Mouse (Mus musculus) v-Abl transformed pro-B cells (cell line): ENCODE results near the gene Capn8.
"Not testable (repeated sequence)": the region's sequence is repeated elsewhere in the genome, so short reads cannot be mapped to it uniquely, and the experiment has no call there.

ENCODE experiments used
- in situ Hi-C, 2 experiments: fragments of 400-800 bp; cut with MboI; formaldehyde crosslinking; loops; one replicate each; pipeline ENCODE4 v1.15.1; 2025; ENCODE audit not compliant: unreplicated experiment in 2 of 2

The Capn8 gene

DNA sequence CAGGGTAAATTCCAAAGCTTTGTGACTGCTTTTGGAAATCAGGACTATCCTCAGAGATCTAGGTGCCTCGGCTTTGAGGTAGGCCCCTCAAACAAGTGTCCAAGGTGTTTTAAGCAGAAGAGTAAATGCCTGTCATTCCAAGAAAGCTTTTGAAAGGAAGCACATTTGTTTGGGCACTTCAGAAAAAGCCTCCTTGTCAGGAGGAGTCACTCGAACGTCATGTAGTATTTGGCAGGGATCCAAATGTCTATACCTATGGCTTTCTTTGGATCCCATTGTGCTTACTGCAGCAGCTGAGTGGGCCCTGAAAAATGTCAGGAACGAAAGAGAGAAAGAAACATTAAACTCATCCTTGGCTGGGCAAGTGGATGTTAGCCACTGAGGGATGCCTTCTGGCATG, 27.6 kb downstream of the Capn8 start:
- in situ Hi-C loops: no loop called here

DNA sequence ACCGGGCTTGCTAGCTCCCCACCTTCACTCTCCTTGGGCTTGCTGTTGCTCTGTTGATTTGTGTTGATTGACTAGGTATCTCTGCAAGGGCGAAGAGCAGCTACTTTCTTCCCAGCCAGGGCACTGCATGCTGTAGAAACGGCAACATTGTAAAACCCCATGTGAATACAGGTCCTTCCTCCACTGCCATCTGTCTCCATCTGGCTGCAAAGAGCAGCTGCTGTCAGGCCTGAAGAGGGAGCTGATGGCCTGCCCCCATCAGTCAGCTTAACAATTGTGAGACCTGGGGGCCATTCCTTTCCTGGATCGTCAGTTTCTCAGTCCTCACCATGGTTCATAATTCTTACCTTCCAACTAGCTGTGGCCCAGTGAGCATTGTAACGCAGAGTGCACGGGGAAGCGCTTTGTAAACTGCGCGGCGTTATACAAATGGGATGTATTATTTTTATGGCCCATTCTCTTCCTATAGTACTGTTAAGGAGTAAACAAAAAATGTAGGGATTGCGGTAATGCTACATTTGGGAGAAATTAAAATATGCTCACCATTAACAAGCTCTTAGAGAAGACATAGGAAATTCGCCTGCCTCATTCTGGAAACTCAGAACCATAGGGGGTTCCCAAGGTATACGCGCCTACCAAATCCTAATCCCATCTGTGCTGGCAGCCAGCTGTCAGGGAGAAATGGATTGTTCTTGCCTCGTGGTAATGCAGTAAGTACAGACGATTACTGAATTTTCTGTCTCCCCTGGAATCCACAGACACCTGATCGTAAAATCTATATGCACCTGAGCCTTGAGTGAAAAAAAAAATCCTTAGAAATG, 40.7 kb downstream of the Capn8 start:
- in situ Hi-C loops: no loop called here

DNA sequence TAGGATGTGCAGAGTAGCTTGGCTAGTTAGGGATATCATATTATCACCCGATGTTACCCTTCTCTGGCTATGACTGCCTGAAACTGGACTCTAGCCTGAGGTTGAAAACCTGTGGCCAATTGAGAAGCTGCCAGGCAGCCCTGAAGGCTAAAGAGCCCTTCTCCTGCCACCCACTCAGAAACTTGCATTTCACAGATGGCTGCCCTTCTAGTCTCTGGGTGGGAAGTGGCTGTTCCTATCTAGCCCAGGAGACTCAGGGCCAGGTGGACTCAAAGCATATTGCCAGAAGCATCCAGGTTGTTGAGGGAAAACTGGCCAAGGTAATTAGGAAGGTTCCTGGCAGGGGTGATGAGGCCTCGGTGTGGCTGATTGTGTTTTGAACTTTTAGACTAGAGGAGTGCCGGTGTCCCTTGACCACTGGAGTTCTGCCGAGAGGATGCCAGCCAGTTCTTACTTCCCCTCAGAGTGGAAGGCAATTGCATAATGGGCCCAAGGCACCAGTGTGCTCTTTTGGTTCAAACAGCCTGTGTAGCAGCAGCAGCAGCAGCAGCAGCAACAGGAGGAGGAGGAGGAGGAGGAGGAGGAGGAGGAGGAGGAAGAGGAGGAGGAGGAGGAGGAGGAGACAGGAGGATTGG, 45.0 kb downstream of the Capn8 start:
- in situ Hi-C loops: no loop called here

DNA sequence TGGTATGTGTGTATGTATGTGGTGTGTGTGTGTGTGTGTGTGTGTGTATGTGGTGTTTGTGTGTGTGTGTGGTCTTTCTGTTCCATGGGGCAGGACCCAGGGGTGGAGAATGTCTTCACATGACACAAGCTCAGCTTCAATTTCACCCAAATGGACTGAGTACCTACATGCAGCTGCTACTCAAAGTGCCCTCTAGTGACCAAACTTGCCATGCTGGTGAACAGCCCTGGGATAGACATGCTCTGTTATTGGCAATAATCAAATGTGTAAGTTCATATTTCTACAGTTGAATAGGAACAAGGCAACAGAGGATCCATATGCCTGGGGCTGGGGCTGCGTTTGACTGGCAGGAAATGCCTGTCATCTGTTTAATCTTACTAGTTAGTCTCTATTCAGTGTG, 50.7 kb downstream of the Capn8 start:
- in situ Hi-C loops: no loop called here

DNA sequence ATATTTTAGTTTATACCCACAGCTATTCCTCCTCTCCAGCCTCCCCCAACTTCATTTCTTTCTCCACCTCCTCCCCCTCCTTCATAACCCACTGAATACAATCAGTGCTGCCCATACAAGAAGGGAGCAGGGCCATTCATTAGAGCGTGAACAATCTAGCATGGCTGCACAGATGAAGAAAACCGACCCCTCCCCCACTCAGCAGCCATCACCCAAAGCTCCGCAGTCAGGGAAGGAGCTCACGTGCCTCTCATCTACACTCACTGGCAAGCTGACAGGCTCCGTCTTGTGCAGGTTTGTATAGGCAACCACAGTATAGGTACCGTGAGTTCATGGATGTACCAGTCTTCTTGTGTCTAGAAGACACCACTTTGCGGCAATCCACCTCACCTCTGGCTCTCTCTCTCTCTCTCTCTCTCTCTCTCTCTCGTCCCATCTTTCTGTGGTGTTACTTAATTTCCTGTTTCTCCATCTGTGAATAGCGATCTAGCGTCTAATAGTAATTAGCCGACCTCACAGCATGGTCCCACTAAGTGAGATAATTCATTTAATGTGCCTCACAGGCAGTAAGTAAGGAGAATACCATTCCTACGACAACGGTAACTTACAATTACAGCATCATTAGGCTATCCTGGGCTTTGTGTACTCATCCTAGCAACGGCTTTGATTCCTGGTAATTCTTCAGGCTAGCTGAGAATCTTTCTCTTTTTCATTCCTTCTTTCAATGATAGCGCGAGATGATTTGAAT, 53.6 kb downstream of the Capn8 start:
- in situ Hi-C loops: no loop called here

DNA sequence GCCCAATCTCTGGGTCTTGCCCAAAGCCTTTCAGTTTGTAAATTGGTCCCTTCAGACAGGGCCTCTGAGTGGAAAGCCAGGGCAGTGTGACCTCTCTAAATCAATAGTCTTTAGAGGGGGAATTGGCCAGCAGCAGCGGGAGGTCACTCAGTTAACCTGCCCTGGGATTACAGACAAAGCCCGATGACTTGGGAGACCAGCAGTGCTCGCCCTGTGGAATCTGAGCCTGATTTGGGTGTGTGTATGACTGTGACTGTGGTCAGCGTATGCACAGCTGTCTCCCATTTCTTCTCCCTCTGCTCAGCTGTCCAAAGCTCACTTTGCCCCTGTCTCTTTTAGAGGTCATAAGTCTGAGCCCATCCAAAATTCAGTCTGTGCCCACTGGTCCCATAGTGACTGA, 55.7 kb downstream of the Capn8 start:
- in situ Hi-C loops: no loop called here

DNA sequence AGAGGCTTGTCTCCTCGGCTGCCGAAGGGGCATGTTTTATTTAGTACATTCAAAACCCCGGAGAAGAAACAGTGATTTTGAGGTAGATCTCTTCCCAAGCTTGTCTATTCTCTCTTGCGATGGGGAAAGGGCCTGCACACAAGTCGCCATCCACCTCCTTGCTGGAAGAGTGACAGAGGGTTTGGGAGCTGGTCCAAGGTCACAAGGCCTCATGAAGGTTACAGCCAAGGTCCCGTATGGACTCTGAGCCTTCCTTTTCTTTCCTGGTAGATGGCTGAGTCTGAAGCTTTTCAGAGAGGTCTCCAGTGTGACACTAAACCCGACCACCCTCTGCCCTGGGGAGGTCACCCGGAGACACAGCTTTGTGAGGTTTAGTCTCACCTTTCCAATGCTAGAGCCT, 56.4 kb downstream of the Capn8 start:
- in situ Hi-C loops: no loop called here

DNA sequence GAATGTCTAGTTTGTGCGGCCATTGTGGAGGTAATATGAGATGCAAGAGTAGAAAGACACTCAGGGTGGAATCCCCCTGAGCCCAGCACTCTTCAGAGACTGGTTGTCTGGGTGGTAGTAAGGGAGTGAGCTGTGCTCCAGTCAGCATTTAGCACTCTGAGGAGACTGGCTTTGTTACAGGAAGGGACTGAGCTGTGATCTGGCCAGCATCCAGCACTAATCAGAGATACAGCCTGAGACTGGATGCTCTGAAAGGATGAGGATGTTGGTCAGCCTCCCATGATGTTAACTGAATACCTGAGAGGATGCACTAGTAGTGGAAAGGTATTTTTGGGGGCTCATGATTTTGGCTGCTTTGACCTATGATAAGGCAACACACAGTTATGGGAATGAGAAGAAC, 61.4 kb downstream of the Capn8 start:
- in situ Hi-C loops: no loop called here

DNA sequence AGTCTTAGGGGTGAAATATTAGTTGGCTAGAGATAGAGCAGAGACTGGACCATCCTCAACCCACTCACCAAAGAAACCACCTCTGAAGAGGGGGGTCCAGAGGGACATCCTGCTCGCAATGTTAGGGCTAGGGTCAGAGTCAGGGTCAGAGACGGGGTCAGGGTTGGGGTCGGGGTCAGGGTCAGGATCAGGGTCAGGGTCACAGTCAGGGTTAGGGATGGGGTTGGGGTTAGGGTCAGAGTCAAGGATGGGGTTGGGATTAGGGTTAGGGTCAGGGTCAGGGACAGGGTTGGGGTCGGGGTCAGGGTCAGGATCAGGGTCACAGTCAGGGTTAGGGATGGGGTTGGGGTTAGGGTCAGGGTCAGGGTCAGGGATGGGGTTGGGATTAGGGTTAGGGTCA, 64.4 kb downstream of the Capn8 start:
- in situ Hi-C loops: no loop called here

DNA sequence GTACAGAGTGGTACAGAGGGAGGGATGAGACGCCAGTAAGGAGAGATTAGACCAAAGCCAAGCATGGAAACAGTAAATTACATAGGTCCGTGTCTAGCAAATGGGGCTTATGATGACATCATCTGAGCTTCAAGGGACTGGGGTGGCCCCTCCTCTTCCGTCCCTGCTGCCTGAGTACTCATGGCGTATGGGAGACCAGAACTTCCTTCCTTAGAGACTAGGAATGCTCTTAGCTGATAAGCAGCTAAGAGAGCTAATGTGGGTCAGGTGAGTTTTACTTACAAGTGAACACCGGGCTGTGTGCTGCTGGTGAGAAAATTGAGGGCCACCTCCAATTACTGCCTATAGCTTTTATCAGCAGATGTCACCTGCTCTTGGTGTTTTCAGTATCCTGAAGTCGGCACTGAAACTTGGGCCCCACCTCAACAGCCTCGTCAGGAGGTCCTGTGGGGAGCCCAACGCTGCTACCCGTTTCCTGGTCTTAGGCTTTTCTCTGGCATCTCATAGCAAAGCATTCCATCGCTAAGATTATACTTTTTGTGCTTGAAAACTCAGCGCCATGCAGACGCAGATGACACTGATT, 69.0 kb downstream of the Capn8 start:
- in situ Hi-C loops: no loop called here

DNA sequence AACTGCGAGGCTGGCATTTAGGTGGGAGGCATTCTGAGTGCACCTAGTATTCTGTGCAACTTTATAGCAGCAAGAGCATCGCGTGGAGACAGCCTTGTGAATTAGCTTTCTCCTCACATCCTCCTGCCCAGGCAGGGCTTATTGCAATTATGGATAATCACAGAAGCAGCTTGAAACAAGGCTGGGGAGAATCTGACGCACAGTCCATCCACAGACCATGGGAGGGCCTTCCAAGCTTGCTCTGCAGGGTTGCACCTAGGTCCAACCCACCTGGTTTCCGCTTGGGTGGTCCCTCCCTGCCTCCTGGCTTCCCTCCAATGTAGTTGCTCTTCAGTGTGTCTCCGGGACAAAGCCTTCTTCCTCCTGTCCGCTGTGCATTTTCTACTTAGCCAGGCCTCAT, 74.2 kb downstream of the Capn8 start:
- in situ Hi-C loops: no loop called here

DNA sequence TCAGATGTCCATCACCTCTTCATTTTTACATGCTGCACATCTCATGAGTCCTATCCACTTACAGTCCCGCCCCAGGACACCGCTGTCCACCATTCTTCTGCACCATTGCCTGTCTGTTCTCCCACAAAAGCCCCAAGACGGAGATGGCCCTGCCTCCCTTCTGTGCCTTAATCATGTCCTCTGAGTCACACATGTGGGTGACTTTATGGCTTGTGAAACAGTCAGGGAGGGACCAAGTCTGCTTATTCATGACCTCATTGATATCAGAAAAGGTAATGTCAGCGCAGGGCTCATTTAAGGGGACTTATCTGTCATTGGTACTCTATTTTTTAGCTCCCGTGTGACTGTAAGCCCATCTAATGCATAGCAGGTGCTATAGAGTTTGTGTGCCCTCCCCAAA, 74.6 kb downstream of the Capn8 start:
- in situ Hi-C loops: no loop called here

DNA sequence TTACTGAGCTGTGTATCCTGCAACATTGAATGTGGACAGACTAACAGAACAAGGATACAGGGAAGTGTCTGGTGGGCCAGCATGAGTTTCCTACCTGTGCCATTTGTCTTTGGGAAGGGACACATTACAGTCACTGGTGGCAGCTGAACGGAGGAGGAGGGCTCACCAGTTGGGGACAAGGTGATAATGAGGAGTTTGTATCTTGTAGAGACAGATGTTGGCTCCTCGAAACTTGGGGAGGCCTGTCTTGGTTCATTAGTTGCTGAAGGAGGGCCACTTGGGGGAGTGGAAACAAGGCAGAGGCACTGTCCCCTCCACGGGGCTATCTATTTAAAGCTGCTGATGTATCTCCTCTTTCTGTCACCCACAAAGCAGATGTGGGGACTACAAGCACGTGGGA, 75.3 kb downstream of the Capn8 start:
- in situ Hi-C loops: no loop called here

DNA sequence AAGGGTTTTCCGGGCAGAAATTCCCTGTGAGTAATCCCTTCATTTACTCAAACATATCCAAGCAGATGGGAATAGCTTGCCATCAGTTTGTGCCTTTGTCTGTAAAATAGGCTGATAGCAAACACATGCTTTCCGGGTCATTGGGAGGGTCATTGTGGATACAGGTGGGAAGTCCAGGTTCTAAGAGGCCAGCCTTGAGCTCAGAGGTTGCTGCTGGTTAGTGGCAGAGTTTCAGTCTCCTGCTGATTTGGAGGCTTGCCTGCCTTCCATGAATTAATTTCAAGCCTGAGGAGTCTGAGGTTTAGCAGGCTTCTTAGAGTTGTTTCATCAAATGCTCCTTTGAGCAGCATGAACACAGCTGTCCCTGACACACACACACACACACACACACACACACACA, 78.0 kb downstream of the Capn8 start:
- in situ Hi-C loops: no loop called here

DNA sequence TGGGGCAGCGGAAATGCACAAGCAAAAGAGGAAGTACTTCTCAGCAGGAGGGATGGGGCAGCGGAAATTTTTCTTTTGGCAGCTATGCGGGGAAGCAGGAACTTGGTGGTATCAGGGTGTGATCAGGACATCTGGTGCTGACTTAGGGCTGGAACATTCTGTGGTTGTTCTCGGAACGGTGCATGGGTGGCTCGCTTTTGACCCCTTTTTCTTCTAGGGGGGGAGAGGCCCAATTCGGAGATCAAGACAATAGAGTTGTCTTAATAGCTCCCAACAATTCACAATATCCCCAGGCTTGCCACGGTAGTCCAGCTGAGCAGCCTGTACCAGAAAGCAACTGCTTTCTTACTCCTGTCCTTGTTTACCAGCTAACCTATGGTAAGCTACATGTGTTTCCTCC, 79.6 kb downstream of the Capn8 start:
- in situ Hi-C loops: not testable (repeated sequence)

DNA sequence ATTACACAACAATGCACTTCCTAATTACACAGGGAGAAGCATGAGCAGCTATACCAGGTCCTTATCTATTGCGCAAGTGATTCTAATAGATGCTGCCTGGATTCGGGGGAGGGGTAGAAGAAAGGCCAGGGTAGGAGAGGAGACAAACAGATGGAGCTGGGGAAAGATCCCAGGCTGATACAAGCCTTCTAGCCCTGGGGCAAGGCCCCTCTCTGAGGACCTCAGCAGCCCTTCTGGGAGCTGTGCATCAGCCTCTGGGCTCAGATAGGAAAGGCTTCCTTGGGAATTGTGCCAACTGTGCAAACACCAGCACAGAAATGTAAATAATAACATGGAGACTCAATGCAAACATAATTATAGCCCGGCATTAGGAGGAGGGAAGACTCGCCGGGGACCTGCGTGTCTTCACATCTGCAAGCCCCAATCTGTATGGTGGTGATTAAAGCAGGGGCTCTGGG, 80.4 kb downstream of the Capn8 start:
- in situ Hi-C loops: no loop called here

DNA sequence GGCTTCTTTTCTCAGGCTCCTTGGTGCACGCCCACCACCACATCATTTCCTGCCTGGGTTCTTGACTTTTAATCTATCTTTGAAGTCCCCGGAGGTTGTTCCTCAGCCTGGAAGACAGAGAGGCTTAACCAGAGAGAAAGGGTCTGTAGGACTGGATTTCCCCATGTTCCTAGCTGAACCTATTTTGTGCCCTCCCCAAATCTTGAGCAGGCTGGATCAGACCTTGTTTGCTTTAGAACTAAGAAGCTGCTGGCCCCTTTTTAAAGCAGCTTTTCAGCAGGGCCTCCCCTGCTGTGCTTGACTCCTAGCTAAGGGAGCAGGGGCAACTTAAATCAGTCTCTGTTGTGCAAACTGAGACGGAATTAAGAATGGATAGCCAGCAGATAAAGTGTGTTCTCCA, 82.0 kb downstream of the Capn8 start:
- in situ Hi-C loops: no loop called here

DNA sequence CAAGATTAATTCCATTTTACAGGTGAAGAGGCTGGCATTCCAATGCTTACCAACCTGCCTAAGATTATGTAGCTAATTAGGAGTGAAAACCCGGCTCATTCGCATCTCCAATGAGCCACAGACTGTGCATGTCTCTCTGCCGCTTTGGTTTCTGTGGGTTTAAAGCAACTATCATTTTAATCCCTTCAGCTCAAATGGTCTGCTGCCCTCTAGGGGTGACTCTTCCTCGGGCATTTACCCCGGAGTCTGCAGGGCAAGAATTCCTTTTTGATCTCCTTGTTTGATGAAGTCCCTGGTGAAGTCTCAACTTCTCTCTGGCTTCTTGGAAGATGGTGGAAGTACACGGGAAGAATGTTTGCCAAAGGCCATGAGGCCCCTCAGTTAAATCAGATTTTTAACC, 93.0 kb downstream of the Capn8 start:
- in situ Hi-C loops: no loop called here

DNA sequence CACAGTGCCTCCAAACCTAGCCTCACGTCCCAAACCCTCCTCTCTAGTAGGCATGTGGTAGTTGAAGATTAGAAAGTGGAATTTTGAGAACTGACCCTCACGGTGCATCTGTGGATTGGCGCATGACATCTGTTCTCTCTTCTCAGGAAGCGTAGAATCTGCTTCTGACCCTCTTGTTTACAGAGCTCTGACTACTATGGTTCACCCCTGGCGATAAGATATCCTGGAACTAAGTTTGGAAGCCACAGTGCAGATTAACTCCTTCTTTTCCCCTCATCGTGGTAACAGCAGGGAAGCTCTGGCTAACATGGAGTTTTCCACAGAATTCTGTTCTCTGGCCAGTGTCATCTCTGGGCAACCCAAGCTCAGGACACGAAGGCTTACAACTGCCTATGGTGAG, 95.6 kb downstream of the Capn8 start:
- in situ Hi-C loops: no loop called here

DNA sequence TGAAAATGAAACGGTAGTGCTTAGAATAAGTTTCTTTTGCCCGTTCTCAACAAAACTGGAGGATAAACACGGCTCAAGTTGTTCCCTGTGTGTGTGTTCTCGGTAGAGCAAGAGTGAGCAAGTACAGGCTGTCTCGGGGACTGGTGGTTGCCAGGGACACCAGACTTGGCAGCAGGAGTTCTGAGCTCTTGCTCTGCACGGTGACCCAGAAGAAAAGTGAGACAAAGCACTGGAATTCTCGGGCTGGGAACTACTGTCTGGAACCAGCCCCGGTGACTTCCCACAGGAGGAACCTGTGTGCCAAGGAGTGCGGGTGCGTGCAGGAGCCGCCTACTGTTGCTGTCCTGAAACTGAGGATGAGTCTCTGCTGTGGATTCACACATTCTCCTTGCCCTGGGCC, 98.9 kb downstream of the Capn8 start:
- in situ Hi-C loops: no loop called here

DNA sequence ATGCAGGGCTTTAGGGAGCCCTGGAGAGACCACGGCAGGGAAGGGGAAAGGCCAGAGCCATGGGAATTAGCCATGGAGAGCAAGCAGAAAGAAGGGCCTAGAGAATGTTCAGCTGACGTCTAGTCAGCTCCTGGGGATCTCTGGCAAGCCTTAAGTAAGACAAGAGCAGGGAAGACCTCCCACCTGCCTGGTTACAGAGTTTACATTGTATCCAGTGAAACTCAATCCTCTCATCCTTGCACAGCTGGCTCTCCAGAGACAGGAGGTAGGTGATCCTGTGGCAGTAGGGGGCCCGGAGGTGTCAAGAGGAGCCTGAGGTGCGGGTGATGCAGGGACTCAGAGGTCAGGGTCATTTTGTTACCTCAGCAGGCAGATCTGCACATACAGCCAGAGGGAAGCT, 100.0 kb downstream of the Capn8 start:
- in situ Hi-C loops: no loop called here
